Mouse (Mus musculus): ENCODE measurements around the gene Larp6. TPM values are rescaled to one million over a fixed set of nuclear protein-coding genes. Genes with fewer than 3 reads are reported as not detected.
A peak's percentile ranks its signal among the peaks of the same experiment; 100 is the strongest.

Gene Larp6
- total RNA-seq (2021), result 10 to 100 TPM; 33.4 to 34.8 TPM

GRCm38 (mm10) chr9:60712771-60713541, at the start of gene Larp6:
Gene Larp6 (plus strand): TSS chr9:60712989.
- DNase-seq, result peak; percentile 57 to 68

- peak; percentile 53 to 61 for DNase-seq
Measured at GRCm38 (mm10) chr9:60664385-60664784, 48.4 kb upstream of the Larp6 start.

- no peak for DNase-seq
Measured at GRCm38 (mm10) chr9:60664866-60665265, 47.9 kb upstream of the Larp6 start.

GRCm38 (mm10) chr9:60665535-60665934, 47.3 kb upstream of the Larp6 start:
- no peak for DNase-seq

GRCm38 (mm10) chr9:60668886-60669285, 43.9 kb upstream of the Larp6 start:
- no peak for DNase-seq

- DNase-seq, result no peak
Measured at GRCm38 (mm10) chr9:60672568-60672967, 40.2 kb upstream of the Larp6 start.

GRCm38 (mm10) chr9:60674780-60675179, 38.0 kb upstream of the Larp6 start:
- DNase-seq, result no peak

- no peak for DNase-seq
Measured at GRCm38 (mm10) chr9:60676429-60676828, 36.4 kb upstream of the Larp6 start.

GRCm38 (mm10) chr9:60678913-60679312, 33.9 kb upstream of the Larp6 start:
- DNase-seq, result no peak

GRCm38 (mm10) chr9:60681005-60681404, 31.8 kb upstream of the Larp6 start:
- DNase-seq, result no peak

GRCm38 (mm10) chr9:60682753-60683152, 30.0 kb upstream of the Larp6 start:
- no peak for DNase-seq

- no peak for DNase-seq
Measured at GRCm38 (mm10) chr9:60687415-60687814, 25.4 kb upstream of the Larp6 start.

GRCm38 (mm10) chr9:60687891-60688324, 24.9 kb upstream of the Larp6 start, which contains the start of gene Lrrc49:
Gene Lrrc49 (minus strand): TSS chr9:60688158.
- peak; percentile 83 to 87 for DNase-seq

GRCm38 (mm10) chr9:60692624-60693023, 20.2 kb upstream of the Larp6 start:
- DNase-seq, result no peak

- no peak for DNase-seq
Measured at GRCm38 (mm10) chr9:60693986-60694385, 18.8 kb upstream of the Larp6 start.

- DNase-seq, result no peak
Measured at GRCm38 (mm10) chr9:60696271-60696985, 16.4 kb upstream of the Larp6 start.

GRCm38 (mm10) chr9:60699581-60700231, 13.1 kb upstream of the Larp6 start:
- DNase-seq, result no peak

GRCm38 (mm10) chr9:60707594-60707993, 5.2 kb upstream of the Larp6 start:
- DNase-seq, result no peak

- no peak for DNase-seq
Measured at GRCm38 (mm10) chr9:60708606-60709005, 4.2 kb upstream of the Larp6 start.

- no peak for DNase-seq
Measured at GRCm38 (mm10) chr9:60709721-60710120, 3.1 kb upstream of the Larp6 start.

- no peak for DNase-seq
Measured at GRCm38 (mm10) chr9:60712011-60712410, 778 bp upstream of the Larp6 start.

GRCm38 (mm10) chr9:60713616-60714015, 827 bp downstream of the Larp6 start:
- DNase-seq, result peak in 1 of 2 experiments; percentile 31

GRCm38 (mm10) chr9:60714191-60714590, 1.4 kb downstream of the Larp6 start:
- peak in 1 of 2 experiments; percentile 30 for DNase-seq
